ENCODE assay signal across 26 mouse cellular contexts in genomic region chr11:115826487-115826886, GRCm38 (mm10). TPM values are rescaled to one million over a fixed set of nuclear protein-coding genes. Genes with fewer than 3 reads are reported as not detected.
DNase-seq lines count a peak whose midpoint lies in the region; ATAC-seq and TF ChIP-seq lines count a peak whose summit lies in the region.
"Had no signal": no experiment of that assay in that cellular context is flagged by ENCODE, and none has a peak within 500 bp of the region (broad histone marks: within the 10 kb centered on the region; RNA-seq: fewer than 3 reads in every experiment).

No protein-coding gene starts in this region.

- no peak for TF ChIP-seq CTCF in lung, postnatal 0 days (IDR thresholded peaks at IDR 0.05)

- no peaks in the 10 kb centered on the region for H3K9me3 ChIP-seq in heart, embryonic 10.5 days
- H3K9me3 ChIP-seq in heart, embryonic 11.5 days (replicated peaks; ENCODE audit: control insufficient read depth, low read length): no peaks in the 10 kb centered on the region
- no peaks in the 10 kb centered on the region for H3K9me3 ChIP-seq in lung, postnatal 0 days (ENCODE audit: low read length)
- H3K9me3 ChIP-seq in stomach, embryonic 15.5 days: no peaks in the 10 kb centered on the region
- H3K9me3 ChIP-seq in forebrain, embryonic 12.5 days: no peaks in the 10 kb centered on the region
- H3K9me3 ChIP-seq: hindbrain, embryonic 10.5 days; hindbrain, embryonic 15.5 days; limb, embryonic 12.5 days; midbrain, embryonic 13.5 days; neural tube, embryonic 13.5 days had no signal

- H3K27me3 ChIP-seq in heart, embryonic 10.5 days (ENCODE audit: insufficient read depth, poor library complexity, severe bottlenecking): peaks cover 3% of the 10 kb centered on the region; the same call in 1 of the 2 replicates
- no peaks in the 10 kb centered on the region for H3K27me3 ChIP-seq in heart, embryonic 11.5 days (ENCODE audit: control insufficient read depth, insufficient read depth, low read length)
- no peaks in the 10 kb centered on the region for H3K27me3 ChIP-seq in lung, postnatal 0 days (replicated peaks; ENCODE audit: insufficient read depth, low read length)
- H3K27me3 ChIP-seq in stomach, embryonic 15.5 days (replicated peaks): no peaks in the 10 kb centered on the region
- peaks cover 91% of the 10 kb centered on the region for H3K27me3 ChIP-seq in forebrain, embryonic 12.5 days

- no peak overlapping the region for H3K9ac ChIP-seq in heart, embryonic 11.5 days (ENCODE audit: low read depth, low read length)
- H3K9ac ChIP-seq in lung, postnatal 0 days (replicated peaks; ENCODE audit: low read depth): peak overlapping the region; percentile 19
- H3K9ac ChIP-seq in stomach, embryonic 15.5 days: no peak overlapping the region
- H3K9ac ChIP-seq in forebrain, embryonic 12.5 days: no peak overlapping the region
- H3K9ac ChIP-seq: forebrain, postnatal 0 days; hindbrain, embryonic 15.5 days; limb, embryonic 12.5 days; midbrain, embryonic 13.5 days; neural tube, embryonic 13.5 days had no signal

- H3K4me1 ChIP-seq in heart, embryonic 10.5 days: peaks cover 76% of the 10 kb centered on the region
- peaks cover 53% of the 10 kb centered on the region for H3K4me1 ChIP-seq in heart, embryonic 11.5 days (ENCODE audit: control insufficient read depth, insufficient read depth, low read length)
- peaks cover 8% of the 10 kb centered on the region; the same call in 1 of the 2 replicates for H3K4me1 ChIP-seq in lung, postnatal 0 days (ENCODE audit: insufficient read depth, low read depth, low read length)
- peaks cover 26% of the 10 kb centered on the region for H3K4me1 ChIP-seq in stomach, embryonic 15.5 days
- peaks cover 18% of the 10 kb centered on the region for H3K4me1 ChIP-seq in forebrain, embryonic 12.5 days

- no peak overlapping the region for H3K4me3 ChIP-seq in heart, embryonic 10.5 days
- no peak overlapping the region for H3K4me3 ChIP-seq in heart, embryonic 11.5 days (ENCODE audit: low read depth, low read length)
- no peak overlapping the region for H3K4me3 ChIP-seq in lung, postnatal 0 days (ENCODE audit: low read depth, low read length)
- H3K4me3 ChIP-seq in stomach, embryonic 15.5 days (replicated peaks): 0 out of 2 replicates have a peak overlapping the region, but pooled peaks have one; percentile 3
- H3K4me3 ChIP-seq in forebrain, embryonic 12.5 days (replicated peaks): no peak overlapping the region
- H3K4me3 ChIP-seq: erythroblast, embryonic 14.5 days; heart, adult 2 months; hindbrain, embryonic 10.5 days; hindbrain, embryonic 15.5 days; limb, embryonic 12.5 days; midbrain, embryonic 13.5 days; neural tube, embryonic 13.5 days had no signal

- no peak overlapping the region for H3K4me2 ChIP-seq in heart, embryonic 11.5 days
- H3K4me2 ChIP-seq in lung, postnatal 0 days (replicated peaks; ENCODE audit: low read depth, low read length): peak overlapping the region; percentile 85
- H3K4me2 ChIP-seq in stomach, embryonic 15.5 days: peak overlapping the region; percentile 80; the same call in 1 of the 2 replicates
- no peak overlapping the region for H3K4me2 ChIP-seq in forebrain, embryonic 12.5 days
- H3K4me2 ChIP-seq: hindbrain, embryonic 15.5 days; limb, embryonic 12.5 days; midbrain, embryonic 13.5 days; neural tube, embryonic 13.5 days had no signal

- H3K36me3 ChIP-seq in heart, embryonic 10.5 days: peaks cover 14% of the 10 kb centered on the region
- no peaks in the 10 kb centered on the region for H3K36me3 ChIP-seq in heart, embryonic 11.5 days (ENCODE audit: control insufficient read depth, insufficient read depth, low read length)
- H3K36me3 ChIP-seq in lung, postnatal 0 days (ENCODE audit: insufficient read depth, low read length): no peaks in the 10 kb centered on the region
- H3K36me3 ChIP-seq in stomach, embryonic 15.5 days: 0 out of 2 replicates have a peak, but pooled peaks cover 4% of the 10 kb centered on the region
- H3K36me3 ChIP-seq in forebrain, embryonic 12.5 days (replicated peaks): peaks cover 14% of the 10 kb centered on the region

- TF ChIP-seq EP300 in lung, postnatal 0 days (IDR thresholded peaks at IDR 0.05): no peak

- peak overlapping the region; percentile 32; the same call in 1 of the 2 replicates for H3K27ac ChIP-seq in heart, embryonic 10.5 days
- H3K27ac ChIP-seq in heart, embryonic 11.5 days (ENCODE audit: low read depth, low read length): no peak overlapping the region
- H3K27ac ChIP-seq in lung, postnatal 0 days (ENCODE audit: low read length): peak overlapping the region; percentile 93
- H3K27ac ChIP-seq in stomach, embryonic 15.5 days: no peak overlapping the region
- no peak overlapping the region for H3K27ac ChIP-seq in forebrain, embryonic 12.5 days
- H3K27ac ChIP-seq: heart, adult 2 months; hindbrain, embryonic 10.5 days; hindbrain, embryonic 15.5 days; limb, embryonic 12.5 days; macrophage; midbrain, embryonic 13.5 days; neural tube, embryonic 13.5 days had no signal

- DNase-seq in heart, embryonic 10.5 days (ENCODE audit: low spot score): no peak
- no peak for DNase-seq in lung, postnatal 0 days (ENCODE audit: low spot score)
- no peak for DNase-seq in lung, postnatal 4 days
- DNase-seq in B cell, adult 2 months: no peak
- DNase-seq: adrenal gland, adult 8-10 months; cerebellum, adult 11 months; cerebellum, adult 9-10 months; forebrain, postnatal 0 days; heart, adult 2 months; heart, postnatal 14 days; kidney, adult 9 months; kidney, postnatal 14 days; thymus, postnatal 14 days had no signal

- no peak for ATAC-seq in heart, embryonic 11.5 days (replicated peaks; ENCODE audit: insufficient number of reproducible peaks, low FRiP score, low TSS enrichment)
- no peak for ATAC-seq in lung, postnatal 0 days
- no peak for ATAC-seq in stomach, embryonic 15.5 days (ENCODE audit: insufficient read depth, low FRiP score, low read depth)
- ATAC-seq in forebrain, embryonic 12.5 days (ENCODE audit: low FRiP score): no peak
- ATAC-seq: activated CD4-positive, CD25-positive, alpha-beta regulatory T cell, adult 4 months; forebrain, postnatal 0 days; inflammation-experienced regulatory T-cells, adult 6 months; midbrain, embryonic 13.5 days had no signal

- 54% methylated on average over 5 of the region's 5 CpGs for WGBS in heart, embryonic 10.5 days
- WGBS in heart, embryonic 11.5 days (ENCODE audit: insufficient replicate concordance): 52% methylated on average over 5 of the region's 5 CpGs
- WGBS in lung, postnatal 0 days: 48% methylated on average over 5 of the region's 5 CpGs
- 58% methylated on average over 5 of the region's 5 CpGs for WGBS in stomach, embryonic 15.5 days
- WGBS in forebrain, embryonic 12.5 days: 46% methylated on average over 5 of the region's 5 CpGs

RNA-seq across cellular contexts. Expression of gene Llgl2, which starts 2.6 kb away (rescaled TPM):
- polyA plus RNA-seq in heart, embryonic 10.5 days (2016; fragmentation: Nextera tagmentation; extraction: Ambion mirVana): 35.0 and 40.8 TPM in 2 replicates
- polyA plus RNA-seq in heart, embryonic 11.5 days (2014; fragmentation: Nextera tagmentation; extraction: Ambion mirVana): 21.5 and 22.4 TPM in 2 replicates
- 66.0 and 70.1 TPM in 2 replicates for polyA plus RNA-seq in lung, postnatal 0 days (2015; fragmentation: Nextera tagmentation; extraction: Ambion mirVana)
- 60.4 and 61.5 TPM in 2 replicates for polyA plus RNA-seq in stomach, embryonic 15.5 days (2015; fragmentation: Nextera tagmentation; extraction: Ambion mirVana)
- polyA plus RNA-seq in forebrain, embryonic 12.5 days (2016; fragmentation: Nextera tagmentation; extraction: Ambion mirVana): 2.4 and 2.7 TPM in 2 replicates

RNA-seq across cellular contexts. Expression of gene Tsen54, which starts 12.0 kb away (rescaled TPM):
- 39.1 and 41.7 TPM in 2 replicates for polyA plus RNA-seq in heart, embryonic 10.5 days (2016; fragmentation: Nextera tagmentation; extraction: Ambion mirVana)
- 20.8 TPM in 2 replicates for polyA plus RNA-seq in heart, embryonic 11.5 days (2014; fragmentation: Nextera tagmentation; extraction: Ambion mirVana)
- 18.2 and 19.9 TPM in 2 replicates for polyA plus RNA-seq in lung, postnatal 0 days (2015; fragmentation: Nextera tagmentation; extraction: Ambion mirVana)
- polyA plus RNA-seq in stomach, embryonic 15.5 days (2015; fragmentation: Nextera tagmentation; extraction: Ambion mirVana): 28.2 and 30.6 TPM in 2 replicates
- polyA plus RNA-seq in forebrain, embryonic 12.5 days (2016; fragmentation: Nextera tagmentation; extraction: Ambion mirVana): 27.1 and 28.4 TPM in 2 replicates

RNA-seq across cellular contexts. Expression of gene Caskin2, which starts 13.0 kb away (rescaled TPM):
- 18.7 and 21.4 TPM in 2 replicates for polyA plus RNA-seq in heart, embryonic 10.5 days (2016; fragmentation: Nextera tagmentation; extraction: Ambion mirVana)
- polyA plus RNA-seq in heart, embryonic 11.5 days (2014; fragmentation: Nextera tagmentation; extraction: Ambion mirVana): 17.4 and 18.1 TPM in 2 replicates
- 17.5 and 17.9 TPM in 2 replicates for polyA plus RNA-seq in lung, postnatal 0 days (2015; fragmentation: Nextera tagmentation; extraction: Ambion mirVana)
- 11.7 and 13.1 TPM in 2 replicates for polyA plus RNA-seq in stomach, embryonic 15.5 days (2015; fragmentation: Nextera tagmentation; extraction: Ambion mirVana)
- 15.5 and 19.5 TPM in 2 replicates for polyA plus RNA-seq in forebrain, embryonic 12.5 days (2016; fragmentation: Nextera tagmentation; extraction: Ambion mirVana)

RNA-seq across cellular contexts. Expression of gene Myo15b, which starts 31.7 kb away (rescaled TPM):
- 0.23 and 0.31 TPM in 2 replicates for polyA plus RNA-seq in heart, embryonic 10.5 days (2016; fragmentation: Nextera tagmentation; extraction: Ambion mirVana)
- 0.06 and 0.39 TPM in 2 replicates for polyA plus RNA-seq in heart, embryonic 11.5 days (2014; fragmentation: Nextera tagmentation; extraction: Ambion mirVana)
- 0.57 and 0.68 TPM in 2 replicates for polyA plus RNA-seq in lung, postnatal 0 days (2015; fragmentation: Nextera tagmentation; extraction: Ambion mirVana)
- 17.8 and 24.7 TPM in 2 replicates for polyA plus RNA-seq in stomach, embryonic 15.5 days (2015; fragmentation: Nextera tagmentation; extraction: Ambion mirVana)
- 0.17 and 0.31 TPM in 2 replicates for polyA plus RNA-seq in forebrain, embryonic 12.5 days (2016; fragmentation: Nextera tagmentation; extraction: Ambion mirVana)
- polyA plus RNA-seq: activated CD4-positive, CD25-positive, alpha-beta regulatory T cell, adult 4 months; erythroblast, embryonic 14.5 days; forebrain, embryonic 11.5 days; inflammation-experienced regulatory T-cells, adult 6 months; limb, embryonic 12.5 days had no signal

Comparison
In these comparisons a context has a peak if more than half of its experiments do, and no peak if none do; other contexts are left out.
1. H3K27ac ChIP-seq: peak in heart, embryonic 10.5 days (single experiment) and lung, postnatal 0 days (single experiment); none in heart, embryonic 11.5 days (single experiment), stomach, embryonic 15.5 days (single experiment) and forebrain, embryonic 12.5 days (single experiment).
2. H3K4me2 ChIP-seq: peak in lung, postnatal 0 days (single experiment) and stomach, embryonic 15.5 days (single experiment); none in heart, embryonic 11.5 days (single experiment) and forebrain, embryonic 12.5 days (single experiment).